Mouse (Mus musculus) CH12.LX (cell line): Measurements from ENCODE around the gene Trpm3. TPM values are rescaled to one million over a fixed set of nuclear protein-coding genes. Genes with fewer than 3 reads are reported as not detected.

Experiments
- DNase-seq: peaks from one replicate; pipeline ENCODE4 v3.0.0-alpha.2; 2013; ENCODE audit errors: extremely low read depth
- H3K27ac ChIP-seq: 2 replicates; pipeline ENCODE4 v1.5.1; 2012; ENCODE audit warnings: low read depth, mild to moderate bottlenecking, control low read depth, moderate library complexity; ENCODE audit not compliant: insufficient read depth
- H3K27me3 ChIP-seq: replicated peaks from 2 replicates; pipeline ENCODE3; 2012; ENCODE audit warnings: inconsistent platforms
- H3K36me3 ChIP-seq, 2 experiments: replicated peaks in 1 of 2; 2 replicates each; pipeline versions ENCODE3 to v1.6.1; 2012; ENCODE audit warnings: inconsistent platforms in 1 of 2, low read length in 1 of 2, mild to moderate bottlenecking in 1 of 2, mixed read lengths in 1 of 2, moderate library complexity in 1 of 2; ENCODE audit not compliant: control insufficient read depth in 1 of 2, insufficient read depth in 1 of 2
- H3K4me1 ChIP-seq, 2 experiments: 2 replicates each; pipeline ENCODE4 v1.6.1; 2012; ENCODE audit warnings: inconsistent platforms in 1 of 2, moderate library complexity in 1 of 2; ENCODE audit not compliant: insufficient read depth in 2 of 2, control insufficient read depth in 1 of 2
- H3K4me2 ChIP-seq: 2 replicates; pipeline ENCODE4 v1.6.1; 2012; ENCODE audit warnings: low read depth, mild to moderate bottlenecking, control low read depth; ENCODE audit not compliant: poor library complexity, insufficient read depth, severe bottlenecking
- H3K4me3 ChIP-seq, 3 experiments: fragments of 150-350 bp in 1 of 3; sonication (generic) in 1 of 3; replicated peaks in 1 of 3; 2 replicates each; pipeline versions ENCODE3 to v1.5.1; 2011 to 2012; ENCODE audit warnings: low read depth in 2 of 3, low read length in 2 of 3, mild to moderate bottlenecking in 2 of 3, moderate library complexity in 2 of 3, control low read depth in 1 of 3, improper control_type of control experiment in 1 of 3, inconsistent platforms in 1 of 3, mixed read lengths in 1 of 3; ENCODE audit not compliant: poor library complexity in 1 of 3
- H3K79me2 ChIP-seq: replicated peaks from 2 replicates; pipeline ENCODE4 v1.6.1; 2012; ENCODE audit warnings: mild to moderate bottlenecking, moderate library complexity; ENCODE audit not compliant: control insufficient read depth, poor library complexity, insufficient read depth, severe bottlenecking; ENCODE audit errors: extremely low read depth
- H3K9ac ChIP-seq: 2 replicates; pipeline ENCODE4 v1.6.1; 2012; ENCODE audit warnings: low read depth, mild to moderate bottlenecking, control low read depth, moderate library complexity; ENCODE audit not compliant: insufficient read depth
- H3K9me3 ChIP-seq: replicated peaks from 2 replicates; pipeline ENCODE3; 2012; ENCODE audit warnings: low read length, inconsistent platforms, mixed read lengths
- BHLHE40 ChIP-seq: IDR thresholded peaks from 2 replicates; pipeline ENCODE4 v1.6.1; 2011; ENCODE audit warnings: mild to moderate bottlenecking, low read depth, low read length, improper control_type of control experiment
- E2F4 ChIP-seq: IDR thresholded peaks from 2 replicates; pipeline ENCODE4 v1.6.1; 2011; ENCODE audit warnings: low read depth, low read length, improper control_type of control experiment; ENCODE audit not compliant: insufficient replicate concordance
- ELF1 ChIP-seq: IDR thresholded peaks from 2 replicates; pipeline ENCODE4 v1.6.1; 2014; ENCODE audit warnings: low read depth, mild to moderate bottlenecking, inconsistent platforms, low read length, improper control_type of control experiment
- ETS1 ChIP-seq: conservative IDR thresholded peaks from 2 replicates; pipeline ENCODE4 v1.6.1; 2012; ENCODE audit warnings: low read depth, mild to moderate bottlenecking, inconsistent platforms, low read length, improper control_type of control experiment, moderate library complexity
- HCFC1 ChIP-seq: IDR thresholded peaks from 2 replicates; pipeline ENCODE4 v1.6.1; 2012; ENCODE audit warnings: low read depth, mild to moderate bottlenecking, inconsistent platforms, low read length, improper control_type of control experiment
- JUN ChIP-seq: IDR thresholded peaks from 2 replicates; pipeline ENCODE4 v1.6.1; 2011; ENCODE audit warnings: low read depth, mild to moderate bottlenecking, low read length, improper control_type of control experiment, moderate library complexity; ENCODE audit not compliant: insufficient read depth
- MAX ChIP-seq: IDR thresholded peaks from 2 replicates; pipeline ENCODE4 v1.6.1; 2011; ENCODE audit warnings: low read length, improper control_type of control experiment
- MXI1 ChIP-seq: IDR thresholded peaks from 2 replicates; pipeline ENCODE4 v1.6.1; 2011; ENCODE audit warnings: mild to moderate bottlenecking, low read depth, low read length, improper control_type of control experiment
- MYC ChIP-seq: IDR thresholded peaks from 2 replicates; pipeline ENCODE4 v1.6.1; 2011; ENCODE audit warnings: low read depth, mild to moderate bottlenecking, improper control_type of control experiment, low read length
- RAD21 ChIP-seq: IDR thresholded peaks from 2 replicates; pipeline ENCODE4 v1.6.1; 2011; ENCODE audit warnings: low read depth, mild to moderate bottlenecking, low read length, improper control_type of control experiment, moderate library complexity
- RCOR1 ChIP-seq: conservative IDR thresholded peaks from 2 replicates; pipeline ENCODE4 v1.6.1; 2012; ENCODE audit warnings: low read depth, mild to moderate bottlenecking, inconsistent platforms, low read length, improper control_type of control experiment
- SIN3A ChIP-seq: IDR thresholded peaks from 2 replicates; pipeline ENCODE4 v1.6.1; 2012; ENCODE audit warnings: low read length, improper control_type of control experiment, inconsistent platforms
- TBP ChIP-seq: conservative IDR thresholded peaks from 2 replicates; pipeline ENCODE4 v1.6.1; 2011; ENCODE audit warnings: low read depth, low read length, improper control_type of control experiment
- TCF12 ChIP-seq: IDR thresholded peaks from 2 replicates; pipeline ENCODE4 v1.6.1; 2014; ENCODE audit warnings: low read depth, mild to moderate bottlenecking, inconsistent platforms, low read length, improper control_type of control experiment
- USF1 ChIP-seq: IDR thresholded peaks from 2 replicates; pipeline ENCODE4 v1.6.1; 2014; ENCODE audit warnings: low read depth, mild to moderate bottlenecking, inconsistent platforms, low read length, improper control_type of control experiment
- USF2 ChIP-seq: conservative IDR thresholded peaks from 2 replicates; pipeline ENCODE4 v1.6.1; 2011; ENCODE audit warnings: low read depth, low read length, improper control_type of control experiment
- ZKSCAN1 ChIP-seq: IDR thresholded peaks from 2 replicates; pipeline ENCODE4 v1.6.1; 2012; ENCODE audit warnings: low read depth, inconsistent platforms, low read length, improper control_type of control experiment, borderline replicate concordance
- ZNF384 ChIP-seq: IDR thresholded peaks from 2 replicates; pipeline ENCODE4 v1.6.1; 2012; ENCODE audit warnings: low read depth, low read length, improper control_type of control experiment, inconsistent platforms
- dilution Hi-C: fragments of 300-500 bp; cut with MboI; formaldehyde crosslinking; loops from 2 replicates; pipeline ENCODE4 v1.14.3; 2020; ENCODE audit warnings: low sequenced_read_pairs; ENCODE audit not compliant: extremely low pct_unique_long_range_greater_than_20kb, extremely low pct_ligation_motif_present
- in situ Hi-C: fragments of 300-500 bp; cut with MboI; formaldehyde crosslinking; loops from 3 replicates; pipeline ENCODE4 v1.14.3; 2019; ENCODE audit warnings: low sequenced_read_pairs, low pct_ligation_motif_present, low pct_unique_long_range_greater_than_20kb, mixed read lengths
- polyA plus RNA-seq: library from polyadenylated mRNA; unstranded; fragments of >175 nt; gene quantifications from 2 replicates; pipeline ENCODE4 v1.2.1, GENCODE M21; 2012; ENCODE audit warnings: low read depth; ENCODE audit not compliant: insufficient read length
- total RNA-seq, 2 experiments: library from RNA; depleted of rRNA; stranded (reverse); fragments of 300-350 nt in 1 of 2; fragments of >200 nt in 1 of 2; gene quantifications; 2 replicates each; pipeline ENCODE4 v1.2.3; 2012 to 2014

Trpm3 gene
- total and polyA plus RNA-seq, 3 experiments = 0.01 TPM; not detected in 2

DNA sequence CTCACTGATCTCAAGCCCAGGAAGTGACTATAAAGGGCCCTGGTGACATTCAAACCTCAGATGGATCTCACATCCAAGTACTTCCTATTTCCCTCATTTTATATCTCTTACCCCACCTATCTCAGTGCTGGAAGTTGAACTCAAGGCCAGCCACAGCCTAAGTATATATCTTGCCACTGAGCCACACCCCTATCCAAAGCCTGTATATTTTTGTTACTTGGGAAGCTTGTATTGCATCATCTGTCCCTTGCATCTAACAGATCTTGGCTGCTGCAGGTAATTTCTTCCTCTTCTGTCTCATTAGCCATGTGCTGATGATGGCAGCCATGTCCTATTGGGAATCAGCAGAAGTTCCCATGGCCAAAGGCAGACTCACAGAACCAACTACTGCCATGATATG is 904.9 kb downstream of the Trpm3 start:
- H3K4me1 ChIP-seq = no peaks in the 10 kb centered on the region

More for the DNA sequence above, 904.9 kb downstream of the Trpm3 start:
- Histone ChIP-seq H3K9me3 (no peaks in the 10 kb centered on the region), H3K4me2 (no peak overlapping the region), H3K9ac (no peak overlapping the region), H3K79me2 (no peaks in the 10 kb centered on the region), H3K27me3 (no peaks in the 10 kb centered on the region), H3K36me3 (no peaks in the 10 kb centered on the region), H3K27ac (no peak overlapping the region), H3K4me3 (no peak overlapping the region)
- in situ Hi-C loops (no loop called here), dilution Hi-C loops (no loop called here)
- DNase-seq = no peak
- TF ChIP-seq HCFC1 (no peak), ZKSCAN1 (no peak), MYC (no peak), BHLHE40 (no peak), ZNF384 (no peak), ELF1 (no peak), E2F4 (no peak), USF2 (no peak), USF1 (no peak), ETS1 (no peak), RAD21 (no peak), TBP (no peak), MAX (no peak), TCF12 (no peak), JUN (no peak), SIN3A (no peak), MXI1 (no peak), RCOR1 (no peak)
